Mouse (Mus musculus) kidney, postnatal 14 days (tissue): ENCODE measurements around the gene Cd93.

Experiments
- DNase-seq: peaks from one replicate; pipeline ENCODE4 v3.0.0; 2022; ENCODE audit warnings: mixed read lengths

The Cd93 gene

GRCm38 (mm10) chr2:148398901-148399685, 44.3 kb downstream of the Cd93 start:
- no peak for DNase-seq

DNA sequence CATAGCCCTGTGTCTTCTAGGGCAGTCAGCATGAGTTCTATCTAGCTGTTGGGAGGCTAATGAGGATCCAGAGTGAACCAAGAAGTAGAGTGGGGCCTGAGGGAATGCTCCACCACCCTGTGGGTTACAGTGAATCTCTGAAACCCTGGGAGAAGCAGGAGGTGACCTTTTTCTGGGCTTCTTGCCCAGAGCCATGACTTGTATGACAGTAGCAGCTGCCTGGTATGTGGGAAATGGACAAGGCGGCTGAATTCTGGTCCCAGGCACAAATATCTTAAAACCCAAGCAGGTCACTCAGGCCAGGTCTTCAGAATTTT, 45.6 kb downstream of the Cd93 start:
- peak; percentile 72 for DNase-seq

DNA sequence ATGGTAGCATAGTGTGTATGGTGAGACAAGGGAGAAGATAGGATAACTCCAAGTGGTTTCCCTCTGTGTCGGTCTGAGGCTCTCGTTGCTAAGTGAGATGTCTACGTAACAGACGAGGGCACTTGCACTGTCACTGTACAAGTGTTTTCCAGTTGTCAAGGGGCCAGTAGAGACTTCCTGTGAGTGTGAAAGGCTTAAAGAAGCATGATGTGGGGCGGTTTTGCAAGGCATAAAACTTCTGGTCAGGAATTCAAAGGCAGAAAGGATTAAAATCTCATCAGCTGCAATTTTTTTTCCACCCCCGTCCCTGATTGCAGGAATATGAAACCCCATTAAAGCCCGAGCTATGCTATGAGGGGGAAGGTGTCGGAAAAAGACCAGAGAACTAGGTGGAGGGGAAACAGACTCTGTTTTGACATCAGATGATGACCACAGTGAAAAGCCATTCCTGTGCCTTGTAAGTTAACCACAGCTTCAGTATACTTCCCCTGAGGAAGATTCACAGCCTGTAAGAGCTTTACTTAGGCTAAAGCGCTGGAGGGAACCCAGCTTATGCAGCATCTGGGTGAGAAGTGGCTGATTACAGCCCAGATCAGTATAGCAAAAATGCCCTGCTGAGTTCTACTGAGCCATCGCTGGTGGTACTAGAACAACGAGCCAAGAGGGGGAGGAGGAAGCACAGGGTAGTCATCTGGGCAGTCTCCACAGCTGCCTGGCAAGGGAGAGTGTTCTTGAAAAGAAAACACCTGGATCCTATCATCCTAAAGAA, 46.2 kb downstream of the Cd93 start:
- peak; percentile 32 for DNase-seq

GRCm38 (mm10) chr2:148396209-148396608, 47.2 kb downstream of the Cd93 start:
- no peak for DNase-seq

- peak; percentile 54 for DNase-seq
These were observed 48.0 kb downstream of the Cd93 start, which contains the start of gene Sstr4 for GRCm38 (mm10) chr2:148395131-148396051. TSS of gene Sstr4 (plus strand) at chr2:148395344.

DNA sequence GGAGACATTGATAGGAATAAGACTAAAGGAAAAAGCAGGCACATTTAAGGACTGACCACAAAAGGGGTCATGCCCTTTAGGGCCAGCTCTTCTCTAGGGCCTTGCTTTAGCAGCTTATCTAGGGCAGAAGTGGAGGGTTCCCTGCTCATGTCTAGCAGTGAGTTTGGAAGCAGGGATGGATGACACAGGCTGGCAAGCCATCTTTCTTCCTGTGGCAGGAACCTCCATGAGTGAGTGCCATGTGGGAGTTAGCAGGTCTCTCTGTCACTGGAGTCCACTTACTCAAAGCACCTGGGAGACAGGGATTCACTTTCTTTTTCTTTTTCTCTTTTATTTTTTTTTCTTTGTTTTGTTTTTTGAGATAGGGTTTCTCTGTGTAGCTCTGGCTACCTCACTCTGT, 49.5 kb downstream of the Cd93 start:
- no peak for DNase-seq

GRCm38 (mm10) chr2:148393149-148393548, 50.2 kb downstream of the Cd93 start:
- DNase-seq = no peak

DNA sequence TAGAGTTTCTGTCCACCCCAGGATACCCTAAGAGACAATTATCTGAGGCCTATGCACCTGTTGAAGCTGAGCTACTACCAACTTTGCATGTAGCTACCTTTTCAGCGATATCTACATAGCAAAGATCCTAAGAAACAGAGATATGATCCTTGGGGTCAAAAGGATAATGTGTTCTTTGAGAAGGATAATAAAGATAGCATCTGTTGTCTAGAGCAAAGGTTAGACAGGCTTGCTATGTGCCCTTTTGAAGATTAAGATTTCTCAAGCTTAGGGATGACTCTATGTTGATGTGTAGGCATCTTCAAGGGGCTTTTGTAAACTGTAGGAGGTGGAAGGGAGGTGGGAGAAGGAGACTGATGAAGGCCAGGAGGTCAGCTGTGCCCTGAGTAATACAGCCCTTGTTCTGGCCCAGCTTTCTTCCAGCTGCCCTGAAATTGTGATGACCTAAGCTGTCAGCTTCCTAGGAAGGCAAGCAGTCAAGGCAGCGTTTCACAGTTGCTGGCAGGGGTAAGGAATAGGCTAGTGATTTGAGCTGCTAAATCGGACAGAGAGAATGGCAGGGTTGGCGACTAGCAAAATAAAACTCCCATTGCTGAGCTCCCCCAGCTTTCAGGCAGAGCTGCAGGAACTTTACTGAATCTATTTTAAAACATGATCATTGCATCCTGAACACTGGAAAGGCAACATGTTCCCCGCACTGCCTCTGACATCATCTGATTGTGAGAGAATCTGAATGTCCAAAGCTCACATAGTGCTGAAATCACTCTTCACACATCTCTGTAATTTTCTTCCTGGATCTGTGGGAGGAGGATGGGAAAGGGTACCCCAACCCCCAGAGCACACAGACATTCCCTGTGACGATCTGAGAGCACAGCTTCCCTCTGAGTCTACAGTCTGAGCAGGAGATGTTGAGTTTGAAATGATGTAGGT, 55.4 kb downstream of the Cd93 start:
- no peak for DNase-seq

- DNase-seq = no peak
These were observed 56.4 kb downstream of the Cd93 start for GRCm38 (mm10) chr2:148386927-148387326.
